Mouse (Mus musculus) left cerebral cortex, postnatal 10 days (tissue): Measurements from ENCODE around the gene Mars. TPM values are rescaled to one million over a fixed set of nuclear protein-coding genes. Genes with fewer than 3 reads are reported as not detected.

Experiments used
- DNase-seq, 2 experiments: peaks; one replicate each; pipeline ENCODE4 v3.0.0; 2021 to 2022; ENCODE audit warnings: low spot score in 2 of 2, mixed read lengths in 1 of 2; ENCODE audit errors: extremely low spot score in 1 of 2
- intact Hi-C: fragments of 180-260 bp; cut with DNase I; formaldehyde crosslinking; loops from one replicate; pipeline ENCODE4 v1.15.1; 2025
- total RNA-seq, 2 experiments: library from RNA; stranded (reverse); gene quantifications; 2 replicates each; pipeline ENCODE4 v1.2.3; 2021

Mars gene
- total RNA-seq, 2 experiments from 2014 or later, result 59.1 to 62.0 TPM

GRCm38 (mm10) chr10:127272371-127272770, 39.2 kb downstream of the Mars start:
- no peak for DNase-seq
- intact Hi-C loops, result no loop called here

DNA sequence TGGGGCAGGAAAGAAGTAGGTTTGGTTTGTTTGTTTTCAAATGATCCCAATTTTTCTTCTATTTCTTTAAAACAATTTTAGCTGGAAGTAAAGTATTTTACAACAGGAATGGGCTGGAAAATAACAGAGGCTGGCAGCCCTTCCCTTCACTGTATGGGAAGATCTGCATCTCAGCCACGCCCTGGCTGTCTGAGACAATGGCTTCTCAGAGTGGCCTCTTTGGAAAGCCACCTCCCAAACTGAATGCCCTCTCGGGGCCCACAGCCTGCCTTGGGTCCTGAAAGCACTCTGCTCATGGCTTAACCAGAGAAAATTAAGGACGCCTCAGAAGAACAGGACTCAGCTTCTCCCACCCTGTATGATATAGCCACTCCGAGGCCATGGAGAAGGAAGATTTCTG, 41.7 kb downstream of the Mars start:
- intact Hi-C loops, result no loop called here

GRCm38 (mm10) chr10:127269036-127269435, 42.5 kb downstream of the Mars start:
- intact Hi-C loops, result no loop called here
- DNase-seq, result no peak

More for the DNA sequence above, 41.7 kb downstream of the Mars start:
- no peak for DNase-seq

GRCm38 (mm10) chr10:127268401-127268800, 43.2 kb downstream of the Mars start:
- peak in 1 of 2 experiments; percentile 35 for DNase-seq
- intact Hi-C loops, result no loop called here

- DNase-seq, result no peak
- intact Hi-C loops, result no loop called here
Measured at GRCm38 (mm10) chr10:127267318-127267717, 44.3 kb downstream of the Mars start.

DNA sequence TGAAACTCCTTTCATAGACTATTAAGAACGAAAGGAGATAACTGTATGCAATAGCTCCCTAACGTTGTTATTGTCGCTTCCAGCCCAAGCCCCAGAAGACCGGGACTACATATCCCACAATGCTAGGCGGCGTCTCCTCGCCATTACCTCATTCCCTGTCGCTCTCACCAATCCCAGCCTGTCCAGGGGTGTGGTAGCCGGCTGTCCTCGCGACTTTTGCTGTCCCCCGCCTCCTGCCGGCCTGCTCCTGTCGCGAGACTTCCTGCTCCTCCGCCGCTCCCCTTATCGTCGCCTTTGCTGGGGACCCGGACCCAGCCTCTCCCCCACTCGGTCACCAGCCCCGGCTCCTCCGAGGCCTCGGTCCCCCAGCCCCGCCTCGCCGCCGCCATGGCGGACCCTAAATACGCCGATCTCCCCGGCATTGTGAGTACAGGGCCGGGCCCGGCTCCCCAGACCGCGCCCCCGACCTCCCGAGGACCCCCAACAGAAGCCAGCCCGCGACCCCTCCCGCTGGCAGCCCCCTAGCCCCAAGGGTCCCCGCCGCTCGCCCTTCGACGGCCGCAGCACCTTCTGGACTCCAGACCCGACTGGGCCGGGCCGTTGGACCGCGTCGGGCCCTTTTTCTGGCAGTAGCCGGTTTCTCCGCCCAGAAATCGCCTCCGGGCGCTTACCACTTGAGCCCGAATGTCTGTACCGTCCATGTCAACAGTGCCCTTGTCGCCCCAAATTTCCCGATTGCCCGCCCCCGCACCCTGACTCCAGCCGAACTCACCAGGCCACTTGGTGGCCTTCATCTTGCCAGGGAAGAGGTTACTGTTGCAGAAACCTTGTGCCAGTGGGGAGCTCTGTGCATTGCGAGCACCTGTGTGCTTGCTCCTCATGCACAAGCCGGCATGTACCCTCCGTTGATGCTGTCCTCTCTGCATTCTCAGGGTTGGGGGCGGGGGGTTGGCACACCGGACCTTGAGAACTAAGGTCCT, 45.2 kb downstream of the Mars start, which contains the start of gene Dctn2:
TSS of gene Dctn2 (plus strand) at position 257 of the 980 bp plus-strand sequence.
- DNase-seq, result peak; percentile 97 to 98
- intact Hi-C loops, result no loop called here

- no peak for DNase-seq
- intact Hi-C loops, result no loop called here
Measured at GRCm38 (mm10) chr10:127265727-127266111, 45.9 kb downstream of the Mars start.

DNA sequence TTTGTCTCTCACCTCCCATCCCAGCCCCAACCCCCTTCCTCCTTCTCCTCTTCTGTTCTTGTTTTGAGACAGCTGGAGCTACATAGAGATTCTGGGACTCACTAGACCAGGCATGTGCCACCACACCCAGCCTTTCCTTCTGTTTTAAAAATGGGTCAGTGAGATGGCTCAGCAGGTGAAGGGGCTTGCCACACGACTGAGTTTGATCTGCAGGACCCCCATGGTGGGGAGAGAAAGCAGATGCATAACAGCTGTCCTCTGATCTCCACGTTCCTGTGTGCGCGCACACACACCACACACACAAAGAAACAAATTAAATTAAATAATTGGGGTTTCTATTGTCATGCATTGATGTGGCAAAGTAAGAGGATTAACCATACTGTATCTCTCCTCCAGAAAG, 46.6 kb downstream of the Mars start:
- intact Hi-C loops, result no loop called here

GRCm38 (mm10) chr10:127264336-127264735, 47.2 kb downstream of the Mars start:
- DNase-seq, result peak in 1 of 2 experiments; percentile 33
- intact Hi-C loops, result no loop called here

More for the DNA sequence above, 46.6 kb downstream of the Mars start:
- DNase-seq, result no peak

GRCm38 (mm10) chr10:127263631-127264030, 48.0 kb downstream of the Mars start:
- intact Hi-C loops, result no loop called here
- no peak for DNase-seq

GRCm38 (mm10) chr10:127262548-127263398, 48.8 kb downstream of the Mars start, which contains the start of gene Kif5a:
TSS of gene Kif5a (minus strand) at chr10:127263348.
- DNase-seq, result peak in 1 of 2 experiments; percentile 78
- intact Hi-C loops, result no loop called here

GRCm38 (mm10) chr10:127261706-127262547, 49.7 kb downstream of the Mars start:
- intact Hi-C loops, result no loop called here
- no peak for DNase-seq

DNA sequence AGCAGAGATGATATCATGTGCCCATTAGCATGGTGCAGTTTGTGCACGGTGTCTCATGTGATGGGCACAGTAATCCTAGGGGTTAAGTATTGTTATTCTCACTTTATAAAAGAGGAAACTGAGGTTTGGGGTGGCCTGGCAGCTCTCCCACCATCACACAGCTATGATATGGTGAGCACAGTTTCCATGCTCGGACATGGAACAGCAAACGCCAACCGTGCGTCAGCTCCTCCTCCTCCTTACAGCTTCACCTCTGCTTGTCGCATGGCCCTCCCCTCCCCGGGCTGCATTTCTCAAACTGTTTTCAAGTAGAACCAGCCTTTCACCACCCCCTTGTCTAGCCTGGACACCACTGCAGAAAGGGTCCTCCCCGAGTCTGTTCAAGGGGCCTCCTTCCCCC, 53.1 kb downstream of the Mars start:
- DNase-seq, result no peak
- intact Hi-C loops, result no loop called here

DNA sequence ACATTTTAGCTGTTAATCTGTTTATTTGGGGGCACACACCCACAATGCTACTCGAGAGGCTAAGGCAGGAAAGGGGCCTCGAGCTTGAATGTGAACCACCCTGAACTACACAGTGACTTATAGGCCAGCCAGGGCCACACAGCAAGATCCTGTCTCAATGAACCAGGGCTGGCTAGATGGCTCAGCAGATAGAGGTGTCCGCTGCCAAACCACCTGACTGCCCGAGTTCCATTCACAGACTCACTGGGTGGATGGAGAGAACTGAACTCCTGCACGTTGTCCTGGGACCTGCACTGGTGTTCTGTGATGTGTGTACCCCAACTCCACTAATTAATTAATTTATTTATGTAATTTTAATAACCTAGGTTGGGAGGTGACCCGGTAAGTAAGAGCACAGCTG, 53.8 kb downstream of the Mars start:
- intact Hi-C loops, result no loop called here
- DNase-seq, result no peak

DNA sequence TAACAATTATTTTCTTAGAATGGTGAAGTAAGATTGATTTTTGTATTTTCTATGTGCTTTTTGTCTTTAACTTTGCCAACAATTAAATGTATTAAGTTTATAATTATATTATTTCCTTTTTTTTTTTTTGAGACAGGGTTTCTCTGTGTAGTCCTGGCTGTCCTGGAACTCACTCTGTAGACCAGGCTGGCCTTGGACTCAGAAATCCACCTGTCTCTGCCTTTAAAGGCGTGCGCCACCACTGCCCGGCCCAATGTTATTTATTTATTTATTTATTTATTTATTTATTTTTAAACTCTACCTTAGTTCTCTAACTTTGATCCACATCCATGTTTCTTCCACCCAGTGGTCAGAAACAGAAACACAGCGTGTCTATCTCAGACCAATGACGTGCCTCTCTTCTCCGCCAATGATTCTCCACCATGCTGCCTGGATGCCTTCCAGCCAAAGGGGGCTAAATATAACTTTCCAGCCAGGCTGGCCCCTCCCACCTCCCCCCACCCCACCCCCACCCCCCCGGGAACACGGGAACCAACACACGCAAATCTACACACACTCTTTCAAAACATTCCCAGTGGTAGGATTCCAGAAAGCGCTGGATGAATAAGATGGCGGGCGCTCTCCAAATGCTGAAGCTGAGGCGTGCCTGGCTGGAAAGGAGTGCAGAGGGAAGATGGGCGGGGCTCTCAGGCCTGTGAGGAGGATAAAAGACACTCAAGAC, 55.8 kb downstream of the Mars start:
- intact Hi-C loops, result no loop called here
- peak in 1 of 2 experiments; percentile 79 for DNase-seq

- no peak for DNase-seq
- intact Hi-C loops, result no loop called here
Measured at GRCm38 (mm10) chr10:127250810-127251209, 60.8 kb downstream of the Mars start.
